Mouse (Mus musculus) G1E (cell line): ENCODE data around the gene Oasl1. TPM values are rescaled to one million over a fixed set of nuclear protein-coding genes. Genes with fewer than 3 reads are reported as not detected.

Experiments
- ATAC-seq: 2 replicates; pipeline ENCODE4 v1.8.0; 2016; ENCODE audit warnings: mild to moderate bottlenecking; ENCODE audit not compliant: insufficient number of reproducible peaks, poor library complexity, low FRiP score, severe bottlenecking; ENCODE audit errors: extremely low read depth
- DNase-seq: peaks from one replicate; pipeline ENCODE4 v3.0.0; 2012; ENCODE audit warnings: low spot score
- H3K27me3 ChIP-seq: 2 replicates; pipeline ENCODE4 v1.6.1; 2012; ENCODE audit warnings: mild to moderate bottlenecking, low read length, inconsistent platforms; ENCODE audit not compliant: insufficient read depth
- H3K36me3 ChIP-seq: replicated peaks from 2 replicates; pipeline ENCODE3; 2012; ENCODE audit warnings: mild to moderate bottlenecking, inconsistent platforms
- H3K4me1 ChIP-seq: 2 replicates; pipeline ENCODE4 v1.6.1; 2012; ENCODE audit warnings: low read depth, low read length, inconsistent platforms, mixed read lengths; ENCODE audit not compliant: insufficient read depth
- H3K4me3 ChIP-seq: 2 replicates; pipeline ENCODE4 v1.5.1; 2012; ENCODE audit warnings: low read depth, mild to moderate bottlenecking, inconsistent platforms, low read length, moderate library complexity, mixed read lengths
- H3K9me3 ChIP-seq: replicated peaks from 2 replicates; pipeline ENCODE4 v1.6.1; 2012; ENCODE audit warnings: inconsistent platforms
- CTCF ChIP-seq: IDR thresholded peaks from 2 replicates; pipeline ENCODE4 v1.5.1; 2012; ENCODE audit warnings: low read depth, low read length, inconsistent platforms, mixed read lengths
- GATA1 ChIP-seq: IDR thresholded peaks from 2 replicates; pipeline ENCODE4 v1.6.1; 2012; ENCODE audit warnings: borderline replicate concordance, low read length, inconsistent platforms, mixed read lengths
- GATA2 ChIP-seq: IDR thresholded peaks from 2 replicates; pipeline ENCODE4 v1.6.1; 2012; ENCODE audit warnings: low read depth, low read length, inconsistent platforms, borderline replicate concordance
- POLR2AphosphoS5 ChIP-seq: IDR thresholded peaks from 2 replicates; pipeline ENCODE4 v1.6.1; 2012; ENCODE audit warnings: low read depth, low read length, inconsistent platforms; ENCODE audit not compliant: insufficient replicate concordance
- TAL1 ChIP-seq: conservative IDR thresholded peaks from 2 replicates; pipeline ENCODE4 v1.6.1; 2012; ENCODE audit warnings: low read depth, low read length, inconsistent platforms, mixed read lengths
- polyA plus RNA-seq: library from polyadenylated mRNA; stranded (reverse); fragments of >175 nt; gene quantifications from 2 replicates; pipeline ENCODE4 v1.2.3, GENCODE M21; 2012
- total RNA-seq, 2 experiments: library from RNA; stranded (forward) in 1 of 2; stranded (reverse) in 1 of 2; fragments of 200-1000 nt in 1 of 2; fragments of >200 nt in 1 of 2; fragmentation: Nextera tagmentation in 1 of 2; gene quantifications; 2 replicates each; pipeline ENCODE4 v1.2.3; 2014 to 2017

Oasl1 gene
- total and polyA plus RNA-seq, 3 experiments = 5.4 to 14.0 (median 6.8) TPM

GRCm38 (mm10) chr5:114949812-114950211 lies 26.8 kb downstream of the Oasl1 start:
- peaks cover 8% of the 10 kb centered on the region; the same call in 1 of the 2 replicates for H3K27me3 ChIP-seq
- peaks cover 60% of the 10 kb centered on the region for H3K36me3 ChIP-seq
- H3K4me3 ChIP-seq = no peak overlapping the region
- H3K4me1 ChIP-seq = 0 out of 2 replicates have a peak, but pooled peaks cover 2% of the 10 kb centered on the region
- TF ChIP-seq GATA2 = no peak
- no peak for TF ChIP-seq GATA1
- no peak for TF ChIP-seq TAL1
- TF ChIP-seq CTCF = no peak
- TF ChIP-seq POLR2AphosphoS5 = no peak
- DNase-seq (no peak), ATAC-seq (no peak)
- H3K9me3 ChIP-seq = no peaks in the 10 kb centered on the region

- H3K4me3 ChIP-seq = no peak overlapping the region
- ATAC-seq = no peak
- H3K9me3 ChIP-seq = peaks cover 4% of the 10 kb centered on the region; the same call in 1 of the 2 replicates
- H3K4me1 ChIP-seq = 0 out of 2 replicates have a peak, but pooled peaks cover 2% of the 10 kb centered on the region
- peaks cover 53% of the 10 kb centered on the region for H3K36me3 ChIP-seq
- no peak for DNase-seq
- TF ChIP-seq GATA1 (no peak), GATA2 (no peak), CTCF (no peak), TAL1 (no peak)
- H3K27me3 ChIP-seq = peaks cover 8% of the 10 kb centered on the region; the same call in 1 of the 2 replicates
Observed at GRCm38 (mm10) chr5:114950669-114951068, 27.6 kb downstream of the Oasl1 start.

GRCm38 (mm10) chr5:114951279-114951880 lies 28.3 kb downstream of the Oasl1 start:
- Histone ChIP-seq H3K9me3 (peaks cover 9% of the 10 kb centered on the region), H3K27me3 (peaks cover 8% of the 10 kb centered on the region; the same call in 1 of the 2 replicates), H3K36me3 (peaks cover 46% of the 10 kb centered on the region), H3K4me3 (no peak overlapping the region), H3K4me1 (0 out of 2 replicates have a peak, but pooled peaks cover 2% of the 10 kb centered on the region)
- ATAC-seq (no peak), DNase-seq (no peak)
- TF ChIP-seq GATA2 = no peak
- TF ChIP-seq CTCF = no peak
- TF ChIP-seq GATA1 = no peak
- no peak for TF ChIP-seq TAL1
- no peak for TF ChIP-seq POLR2AphosphoS5

GRCm38 (mm10) chr5:114953326-114953725 lies 30.3 kb downstream of the Oasl1 start:
- TF ChIP-seq TAL1 (no peak), CTCF (no peak), GATA1 (no peak)
- DNase-seq (no peak), ATAC-seq (no peak)

GRCm38 (mm10) chr5:114958069-114958468 lies 35.0 kb downstream of the Oasl1 start:
- Histone ChIP-seq H3K4me3 (no peak overlapping the region), H3K4me1 (no peaks in the 10 kb centered on the region), H3K9me3 (peaks cover 9% of the 10 kb centered on the region), H3K36me3 (no peaks in the 10 kb centered on the region), H3K27me3 (peaks cover 26% of the 10 kb centered on the region)
- DNase-seq = no peak
- no peak for TF ChIP-seq TAL1
- TF ChIP-seq GATA2 = no peak
- no peak for TF ChIP-seq GATA1
- TF ChIP-seq POLR2AphosphoS5 = no peak
- no peak for ATAC-seq

More at GRCm38 (mm10) chr5:114953326-114953725, 30.3 kb downstream of the Oasl1 start:
- Histone ChIP-seq H3K9me3 (peaks cover 9% of the 10 kb centered on the region), H3K4me1 (0 out of 2 replicates have a peak, but pooled peaks cover 2% of the 10 kb centered on the region), H3K36me3 (peaks cover 27% of the 10 kb centered on the region), H3K27me3 (peaks cover 8% of the 10 kb centered on the region; the same call in 1 of the 2 replicates), H3K4me3 (no peak overlapping the region)

- TF ChIP-seq GATA2 = no peak
- no peak for TF ChIP-seq GATA1
- TF ChIP-seq TAL1 = no peak
- TF ChIP-seq CTCF = no peak
- no peak for TF ChIP-seq POLR2AphosphoS5
- H3K27me3 ChIP-seq = peaks cover 47% of the 10 kb centered on the region
- peaks cover 14% of the 10 kb centered on the region for H3K4me1 ChIP-seq
- no peaks in the 10 kb centered on the region for H3K9me3 ChIP-seq
- H3K36me3 ChIP-seq = no peaks in the 10 kb centered on the region
- H3K4me3 ChIP-seq = no peak overlapping the region
- DNase-seq (no peak), ATAC-seq (no peak)
Observed at GRCm38 (mm10) chr5:114961590-114962360, 38.7 kb downstream of the Oasl1 start.
